Mouse (Mus musculus) C2C12 (cell line): Measurements from ENCODE around the gene G0s2.

Experiments used
- CEBPB ChIP-seq: IDR thresholded peaks from one replicate; pipeline ENCODE4 v1.6.1; 2011; ENCODE audit warnings: low read depth, mild to moderate bottlenecking, control low read depth, moderate library complexity
- CTCF ChIP-seq: IDR thresholded peaks from one replicate; pipeline ENCODE4 v1.5.1; 2011; ENCODE audit not compliant: control insufficient read depth, insufficient read depth, insufficient read length
- MAX ChIP-seq: IDR thresholded peaks from one replicate; pipeline ENCODE4 v1.6.1; 2011; ENCODE audit warnings: mild to moderate bottlenecking, control low read depth
- MYOG ChIP-seq: IDR thresholded peaks from one replicate; pipeline ENCODE4 v1.6.1; 2011; ENCODE audit not compliant: control insufficient read depth, insufficient read length; ENCODE audit errors: extremely low read depth
- USF1 ChIP-seq: IDR thresholded peaks from one replicate; pipeline ENCODE4 v1.6.1; 2011; ENCODE audit warnings: low read depth, mild to moderate bottlenecking, control low read depth, moderate library complexity

- TF ChIP-seq MAX (no peak), CTCF (no peak), USF1 (no peak), CEBPB (no peak), MYOG (no peak)
These were observed 11.3 kb upstream of the G0s2 start for GRCm38 (mm10) chr1:193284228-193284779.
